Mouse (Mus musculus) cortical plate, adult 2 months (tissue): ENCODE results near the gene Rab35.

Source experiments
- CTCF ChIP-seq: fragments of 200-500 bp; IDR thresholded peaks from 2 replicates; pipeline ENCODE4 v1.5.1; 2011; ENCODE audit warnings: mild to moderate bottlenecking, control low read depth, low read length; ENCODE audit not compliant: insufficient read depth; ENCODE audit errors: extremely low read depth
- POLR2A ChIP-seq: fragments of 200-500 bp; IDR thresholded peaks from 2 replicates; pipeline ENCODE4 v1.6.1; 2011; ENCODE audit warnings: mild to moderate bottlenecking, low read length, control low read depth; ENCODE audit not compliant: insufficient read depth; ENCODE audit errors: extremely low read depth

DNA sequence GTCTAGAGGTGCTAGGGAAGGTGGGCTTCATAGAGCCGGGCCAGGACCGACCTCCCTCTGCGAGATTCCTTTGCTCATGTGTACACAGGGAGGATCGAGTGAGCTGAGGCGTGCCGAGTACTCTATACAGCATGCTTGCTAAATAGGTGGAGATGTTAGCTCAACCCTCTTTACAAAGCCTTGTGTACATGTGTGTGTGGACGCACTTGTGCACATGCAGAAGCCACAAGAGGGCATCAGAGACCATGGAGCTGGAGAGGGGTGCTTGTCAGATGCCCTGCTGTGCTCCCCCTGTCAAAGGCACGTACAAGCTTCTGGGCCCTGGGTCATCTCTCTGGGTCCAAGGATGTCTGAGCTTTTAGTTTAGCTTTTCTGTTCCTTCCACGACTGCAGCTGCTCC, 12.5 kb downstream of the Rab35 start:
- peak; percentile 26 for TF ChIP-seq CTCF
- no peak for TF ChIP-seq POLR2A
